Mouse (Mus musculus): ENCODE measurements at regions not wholly inside any gene's neighbourhood (a gene's known extent, or its start where the extent isn't known, plus 50 kb on each side); places are given as distances from the start of the nearest gene placed in this dataset.

- DNase-seq (ENCODE audit: low spot score in 2 of 2), result no peak
These were observed 217.2 kb upstream of the Ubash3b start for GRCm38 (mm10) chr9:41378627-41379231.

DNA sequence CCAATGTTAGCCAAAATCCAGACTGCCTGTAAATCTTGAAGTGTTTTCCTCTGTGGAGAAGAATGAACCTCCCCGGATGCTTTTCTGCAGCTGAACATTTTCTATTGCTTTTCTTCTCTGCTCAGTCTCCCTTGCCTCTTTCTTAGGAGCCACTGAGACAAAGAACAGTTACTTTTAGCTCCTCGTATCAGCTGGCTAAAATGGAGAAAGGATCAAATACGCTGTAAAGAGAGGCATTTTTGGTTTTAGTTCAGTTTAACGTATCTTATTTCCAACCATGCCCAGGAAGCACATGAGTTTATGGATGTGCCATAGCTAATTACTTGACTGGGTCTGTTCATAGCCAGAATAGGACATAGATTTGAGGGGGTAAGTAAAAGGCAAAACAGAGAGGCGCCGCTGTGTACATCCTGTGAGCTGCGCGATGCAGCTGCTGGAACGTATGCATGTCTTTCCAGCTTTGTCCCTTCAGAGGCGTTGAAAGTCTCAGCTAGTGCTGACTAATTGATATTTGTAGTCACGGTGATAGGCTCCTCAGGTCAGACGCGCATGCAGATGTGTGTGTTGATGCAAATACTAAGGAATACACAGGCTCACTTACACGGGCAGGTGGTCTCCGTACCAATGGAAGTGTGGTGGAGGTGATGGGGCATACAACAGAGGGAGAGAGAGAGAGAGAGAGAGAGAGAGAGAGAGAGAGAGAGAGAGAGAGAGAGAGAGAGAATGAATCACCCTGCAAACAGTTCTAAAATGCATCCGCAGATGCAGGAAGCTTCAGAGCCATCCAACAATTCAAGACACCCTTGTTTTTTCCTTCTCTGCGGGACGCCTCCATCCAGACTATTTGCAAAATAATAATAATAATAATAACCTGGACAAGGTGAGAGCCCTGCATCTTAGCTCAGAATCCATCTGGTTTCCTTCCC is 216.5 kb upstream of the Ubash3b start:
- DNase-seq (ENCODE audit: low spot score in 2 of 2), result no peak

DNA sequence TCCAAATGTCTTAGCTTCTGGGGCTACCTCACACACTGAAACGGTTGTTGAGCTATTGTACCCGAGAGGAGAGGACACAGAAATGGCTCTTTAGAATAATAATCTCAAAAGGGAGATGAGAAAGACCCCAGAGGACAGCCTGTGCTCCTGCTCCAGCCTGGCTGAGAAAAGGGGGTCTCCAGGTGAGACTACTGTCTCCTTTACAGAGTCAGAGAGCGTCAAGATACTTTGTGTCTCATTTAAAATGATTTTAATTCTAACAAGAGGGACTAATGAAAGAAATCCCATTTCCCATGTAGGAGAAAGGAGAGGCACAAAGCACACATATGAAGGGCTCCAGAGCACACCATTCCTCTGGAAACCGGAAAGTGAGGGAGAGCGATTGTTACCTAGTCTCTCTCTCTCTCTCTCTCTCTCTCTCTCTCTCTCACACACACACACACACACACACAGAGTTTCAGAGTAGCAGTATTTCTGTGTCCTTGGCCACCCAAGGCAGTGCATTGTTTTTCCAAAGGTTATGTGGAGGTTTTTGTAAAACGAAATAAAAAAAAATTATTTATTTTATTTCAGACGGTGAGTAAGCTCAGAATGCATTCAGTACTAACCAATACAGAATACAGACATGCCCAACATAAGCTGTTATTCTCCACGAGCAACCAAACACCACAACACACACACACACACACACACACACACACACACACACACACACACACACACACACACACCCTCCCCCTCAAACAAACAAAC is 215.6 kb upstream of the Ubash3b start:
- no peak for DNase-seq (ENCODE audit: low spot score in 2 of 2)

DNA sequence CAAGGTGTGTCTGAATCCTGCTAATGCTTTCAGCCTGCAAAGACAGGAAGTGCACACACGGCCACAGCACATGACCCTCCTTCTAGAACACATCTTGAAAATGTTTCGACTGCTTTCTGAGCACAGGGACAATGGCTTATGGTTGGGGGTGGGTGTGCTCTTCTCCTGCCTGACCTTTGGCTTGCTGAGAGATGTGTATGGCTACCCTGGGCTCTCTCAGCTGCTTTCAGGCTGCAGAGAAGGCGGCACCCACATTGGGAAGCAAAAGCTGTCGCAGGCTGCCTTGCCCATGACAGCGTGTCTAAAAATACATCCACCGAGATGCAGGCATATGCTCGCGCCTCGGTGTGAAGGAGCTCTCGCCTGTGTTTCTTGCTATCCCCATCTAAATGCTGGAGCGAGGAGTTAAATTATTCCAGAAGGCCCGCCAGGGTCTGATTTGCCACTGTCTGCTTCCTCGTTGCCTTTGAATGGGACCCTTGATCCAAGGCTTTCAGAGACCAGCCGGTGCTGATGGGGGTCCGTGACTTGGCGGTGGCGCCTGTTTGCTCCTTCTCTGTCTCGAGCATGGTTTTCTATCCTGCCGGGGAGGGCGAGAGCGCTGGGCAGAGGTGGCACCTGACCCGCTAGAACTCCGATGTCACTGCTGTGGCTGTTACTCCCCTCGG is 214.6 kb upstream of the Ubash3b start:
- no peak for DNase-seq (ENCODE audit: low spot score in 2 of 2)

DNA sequence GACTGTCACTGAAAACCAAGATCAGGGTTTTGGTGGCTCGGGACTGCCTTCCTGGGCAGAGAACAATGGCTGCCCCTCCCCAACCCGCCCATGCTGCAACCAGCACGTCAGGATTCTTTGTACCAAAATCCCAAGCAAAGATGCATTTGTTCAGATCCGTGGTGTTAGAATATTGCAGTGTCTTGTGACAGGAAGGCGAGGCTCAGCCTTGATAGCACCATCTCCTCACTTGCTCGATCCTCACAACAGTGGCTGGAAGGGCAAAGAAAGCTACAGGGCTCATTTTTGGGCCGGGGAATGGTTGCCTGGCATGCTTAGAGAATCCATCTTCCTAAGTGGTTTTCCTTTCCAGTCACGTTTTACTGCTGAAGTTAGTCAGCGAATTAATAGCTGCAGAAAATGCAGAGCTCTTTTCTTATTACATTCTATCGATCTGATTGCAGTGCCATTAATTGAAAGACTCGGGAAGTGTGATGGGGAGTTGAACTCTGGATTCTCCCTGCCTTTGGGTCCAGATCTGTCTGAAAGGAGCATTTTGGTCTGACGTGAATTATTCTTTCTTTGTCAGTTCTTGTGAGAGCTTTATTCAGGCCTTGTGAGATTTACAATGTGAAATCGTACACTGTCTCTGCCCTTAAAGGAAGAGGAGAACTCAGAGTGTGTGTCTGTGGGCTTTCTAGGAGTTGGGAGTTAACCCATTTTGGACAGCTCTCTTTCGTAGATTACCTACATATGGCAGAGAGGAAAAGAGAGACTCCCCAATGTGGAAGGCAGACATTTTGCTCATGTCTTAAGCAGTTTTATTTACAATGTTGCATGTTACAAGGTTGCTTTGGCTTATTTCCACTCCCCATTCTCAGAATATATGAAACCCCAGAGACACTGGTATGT is 213.3 kb upstream of the Ubash3b start:
- no peak for DNase-seq (ENCODE audit: low spot score in 2 of 2)

DNA sequence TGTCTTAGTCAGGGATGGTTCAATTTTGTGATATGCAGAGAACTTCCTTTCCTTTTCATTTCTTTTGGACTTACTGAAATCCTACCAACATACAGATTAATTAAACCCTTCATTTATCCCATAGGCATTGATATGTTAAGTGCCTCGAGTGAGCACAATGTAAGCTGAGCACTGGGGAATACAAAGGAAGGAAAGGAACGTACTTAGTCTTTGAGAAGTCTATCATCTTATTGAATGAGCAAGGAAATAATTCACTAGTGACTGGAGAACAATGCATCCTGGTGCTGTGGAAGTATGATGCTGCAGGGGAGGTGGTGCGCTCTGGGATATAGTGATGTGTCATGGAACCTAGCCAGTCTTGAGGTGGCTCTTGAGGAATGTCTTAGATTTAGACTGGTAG is 204.9 kb upstream of the Ubash3b start:
- no peak for DNase-seq (ENCODE audit: low spot score in 2 of 2)

GRCm38 (mm10) chr9:41365251-41365650 is 203.8 kb upstream of the Ubash3b start:
- no peak for DNase-seq (ENCODE audit: low spot score in 2 of 2)

- DNase-seq (ENCODE audit: low spot score in 2 of 2), result no peak
These were observed 203.1 kb upstream of the Ubash3b start for GRCm38 (mm10) chr9:41364442-41365250.

- no peak for DNase-seq (ENCODE audit: low spot score in 2 of 2)
These were observed 198.9 kb upstream of the Ubash3b start for GRCm38 (mm10) chr9:41360356-41360755.

DNA sequence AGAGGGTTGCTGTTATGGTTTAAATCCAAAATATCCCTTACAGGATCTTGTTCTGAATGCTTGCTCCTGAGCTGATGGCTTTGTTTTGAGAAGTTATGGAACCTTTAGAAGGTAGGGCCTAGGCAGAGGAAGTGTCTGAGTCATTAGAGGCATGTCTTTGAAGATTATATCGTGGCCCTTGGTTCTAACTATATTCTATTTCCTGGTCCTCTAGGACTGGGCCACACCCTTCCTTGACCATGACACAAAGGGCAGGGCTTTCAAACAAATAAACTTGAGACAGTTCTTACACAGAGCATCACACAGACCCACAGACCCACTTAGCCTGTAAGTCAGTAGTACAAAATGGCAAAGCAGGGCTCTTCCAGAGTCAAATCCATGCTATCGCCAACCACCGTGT is 197.8 kb upstream of the Ubash3b start:
- DNase-seq (ENCODE audit: low spot score in 2 of 2), result no peak

DNA sequence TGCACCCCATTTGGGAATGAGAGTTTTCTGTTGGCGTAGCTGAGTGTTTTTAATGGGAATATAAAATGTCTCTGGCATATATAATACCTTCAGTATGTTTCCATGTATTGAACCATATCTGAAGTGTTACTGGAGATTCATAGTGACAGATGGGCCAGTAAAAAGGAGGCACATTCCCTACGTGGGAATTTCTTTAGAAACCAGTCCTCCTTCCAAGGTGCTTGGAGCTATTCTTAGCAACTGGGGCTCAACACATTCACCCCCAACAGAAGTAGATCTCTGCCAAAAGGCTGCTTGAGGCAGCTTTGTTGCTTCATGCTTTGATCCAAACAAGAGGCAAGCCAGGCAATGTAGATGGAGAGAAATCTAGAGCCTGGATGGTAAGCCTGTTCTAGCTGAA is 183.8 kb upstream of the Ubash3b start:
- DNase-seq (ENCODE audit: low spot score in 2 of 2), result no peak

GRCm38 (mm10) chr9:41337375-41337774 is 175.9 kb upstream of the Ubash3b start:
- DNase-seq (ENCODE audit: low spot score in 2 of 2), result no peak

- DNase-seq (ENCODE audit: low spot score in 2 of 2), result no peak
These were observed 175.3 kb upstream of the Ubash3b start for GRCm38 (mm10) chr9:41336801-41337200.

GRCm38 (mm10) chr9:41334462-41335241 is 173.2 kb upstream of the Ubash3b start:
- no peak for DNase-seq (ENCODE audit: low spot score in 2 of 2)

DNA sequence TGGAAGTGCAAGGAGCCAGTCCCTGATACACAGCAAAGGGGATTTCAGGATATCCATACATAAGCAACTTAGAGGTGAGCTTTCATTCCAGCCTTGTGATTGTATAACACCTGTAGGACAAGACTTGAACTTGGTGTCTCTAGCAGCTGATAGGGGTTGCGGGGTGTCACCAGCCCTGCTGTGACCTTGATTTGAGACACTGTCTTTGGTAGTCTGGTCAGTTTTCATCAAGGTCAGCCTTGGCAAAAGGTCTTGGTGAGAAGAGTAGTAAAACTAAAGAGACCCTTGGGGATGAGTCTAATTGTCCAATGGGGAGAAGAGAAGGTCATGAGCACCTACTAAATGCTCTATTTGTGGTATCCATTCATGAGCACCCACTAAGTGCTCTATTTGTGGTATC is 172.0 kb upstream of the Ubash3b start:
- no peak for DNase-seq (ENCODE audit: low spot score in 2 of 2)

DNA sequence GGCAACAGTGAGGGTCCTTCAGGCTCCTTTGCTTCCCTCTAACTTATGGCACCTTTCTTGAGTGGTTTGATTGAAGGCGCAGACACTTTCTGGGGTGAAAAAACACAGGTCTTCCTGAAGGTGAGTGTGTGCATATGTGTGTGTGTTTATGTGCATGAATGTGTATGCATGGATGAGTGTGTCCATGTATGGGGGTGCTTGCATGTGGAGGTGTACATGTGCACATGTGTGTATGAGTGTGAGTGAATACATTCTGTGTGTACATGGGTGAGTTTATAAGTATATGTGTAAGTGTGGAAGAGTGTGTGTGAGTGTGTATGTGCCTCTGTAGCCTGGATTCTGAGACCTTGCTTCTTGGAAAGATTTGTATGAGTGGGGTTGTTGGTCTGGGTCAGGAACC is 167.5 kb upstream of the Ubash3b start:
- no peak for DNase-seq (ENCODE audit: low spot score in 2 of 2)

DNA sequence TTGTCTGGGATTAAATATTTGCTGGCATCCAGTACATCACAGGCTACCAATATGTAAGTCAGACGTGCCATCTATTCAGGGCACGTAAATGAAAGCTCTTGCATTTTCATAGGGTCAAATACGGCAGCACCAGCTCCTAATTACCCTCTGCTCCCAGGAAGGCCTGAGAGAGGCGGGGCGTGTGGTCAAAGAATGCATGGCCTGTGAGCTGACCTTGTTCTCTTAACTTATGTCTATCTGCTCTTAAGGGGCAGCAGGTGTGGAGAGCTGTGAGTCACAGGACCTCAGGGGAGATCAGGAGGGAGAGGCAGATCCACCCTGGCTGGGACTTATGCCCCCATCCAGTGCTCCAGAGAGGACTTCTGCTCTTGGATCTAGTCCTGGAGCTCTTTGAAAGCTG is 167.0 kb upstream of the Ubash3b start:
- DNase-seq (ENCODE audit: low spot score in 2 of 2), result no peak

GRCm38 (mm10) chr9:41328056-41328455 is 166.6 kb upstream of the Ubash3b start:
- DNase-seq (ENCODE audit: low spot score in 2 of 2), result no peak

- no peak for DNase-seq (ENCODE audit: low spot score in 2 of 2)
These were observed 166.1 kb upstream of the Ubash3b start for GRCm38 (mm10) chr9:41327561-41327960.
